Mouse (Mus musculus): ENCODE measurements at regions not wholly inside any gene's neighbourhood (a gene's known extent, or its start where the extent isn't known, plus 50 kb on each side); places are given as distances from the start of the nearest gene placed in this dataset.

DNA sequence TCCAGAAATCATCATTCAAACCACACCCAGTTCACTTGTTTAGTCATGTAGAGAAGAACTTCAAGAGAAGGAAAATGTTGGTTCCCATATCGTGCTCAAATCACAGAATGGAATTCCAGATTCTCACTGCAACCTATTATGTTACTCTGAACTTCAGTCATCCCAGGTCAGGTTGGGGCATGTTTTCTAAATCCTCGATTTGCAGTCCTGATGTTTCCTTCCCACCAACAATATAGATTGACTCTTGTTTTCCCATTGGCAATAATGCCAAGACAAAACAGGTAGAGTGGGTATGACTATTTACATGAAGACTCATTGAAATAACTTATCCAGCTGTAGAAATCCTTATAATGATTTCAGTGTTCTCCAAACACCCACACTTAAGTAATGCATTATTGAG lies 86.4 kb upstream of the Fam83b start:
- no peak overlapping the region for H3K9ac ChIP-seq (ENCODE audit: low read depth, low read length)
- no peak overlapping the region for H3K4me3 ChIP-seq (ENCODE audit: low read depth, low read length)
- no peaks in the 10 kb centered on the region for H3K9me3 ChIP-seq (replicated peaks; ENCODE audit: control insufficient read depth, low read length, poor library complexity, severe bottlenecking)
- H3K27ac ChIP-seq (ENCODE audit: low read length), result no peak overlapping the region
- no peak overlapping the region for H3K4me2 ChIP-seq (ENCODE audit: low read length)
- H3K36me3 ChIP-seq (ENCODE audit: control insufficient read depth, insufficient read depth, low read length), result no peaks in the 10 kb centered on the region
- no peaks in the 10 kb centered on the region for H3K4me1 ChIP-seq (ENCODE audit: control insufficient read depth, insufficient read depth, low read length)
- no peak for ATAC-seq
- no peaks in the 10 kb centered on the region for H3K27me3 ChIP-seq (ENCODE audit: control insufficient read depth, insufficient read depth, low read depth, low read length)
- 83% methylated on average over 2 of the region's 2 CpGs for WGBS

DNA sequence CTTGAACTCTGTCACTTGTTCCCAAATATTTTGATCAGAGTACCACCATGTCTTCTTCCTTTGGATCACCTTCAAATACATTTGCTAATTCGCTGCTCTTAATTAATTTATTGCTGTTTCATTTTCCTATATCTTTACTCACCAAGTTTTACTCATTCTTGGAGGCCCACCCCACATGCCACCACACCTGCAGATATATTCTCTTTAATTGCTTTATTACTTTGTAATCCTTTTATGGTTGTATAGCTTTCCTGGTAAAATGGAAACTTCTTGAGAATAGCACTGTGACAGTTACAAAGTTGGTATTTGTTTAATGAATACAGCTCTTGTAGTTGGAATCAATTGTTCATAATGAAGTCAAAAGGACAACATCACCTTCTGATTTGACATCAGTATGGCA lies 82.6 kb upstream of the Fam83b start:
- no peak overlapping the region for H3K4me2 ChIP-seq (ENCODE audit: low read length)

DNA sequence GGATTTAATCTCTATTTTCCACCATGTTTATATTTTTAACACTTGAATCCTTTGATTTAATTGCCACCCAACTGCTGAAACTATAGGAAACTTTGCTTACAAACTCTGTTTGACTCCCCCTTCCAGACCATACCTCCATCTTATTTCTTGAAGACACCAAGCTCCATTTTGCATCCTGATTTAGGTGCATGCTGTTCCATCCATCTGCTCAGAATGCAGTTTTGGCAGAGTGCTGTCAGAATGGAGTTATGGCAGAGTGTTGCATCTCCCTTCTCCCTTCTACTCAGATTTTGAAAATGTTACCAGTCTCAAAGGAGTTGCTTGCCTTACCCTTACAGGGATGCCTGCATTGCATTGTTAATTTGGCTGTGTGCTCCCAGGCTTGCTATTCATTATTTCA lies 79.5 kb upstream of the Fam83b start:
- Histone ChIP-seq H3K4me1 (ENCODE audit: control insufficient read depth, insufficient read depth, low read length) (no peaks in the 10 kb centered on the region), H3K9ac (ENCODE audit: low read depth, low read length) (no peak overlapping the region), H3K27me3 (ENCODE audit: control insufficient read depth, insufficient read depth, low read depth, low read length) (no peaks in the 10 kb centered on the region), H3K27ac (ENCODE audit: low read length) (no peak overlapping the region), H3K4me3 (ENCODE audit: low read depth, low read length) (no peak overlapping the region), H3K9me3 (replicated peaks; ENCODE audit: control insufficient read depth, low read length, poor library complexity, severe bottlenecking) (no peaks in the 10 kb centered on the region), H3K36me3 (ENCODE audit: control insufficient read depth, insufficient read depth, low read length) (no peaks in the 10 kb centered on the region), H3K4me2 (ENCODE audit: low read length) (no peak overlapping the region)
- no peak for ATAC-seq

More for the DNA sequence above, 82.6 kb upstream of the Fam83b start:
- no peak overlapping the region for H3K9ac ChIP-seq (ENCODE audit: low read depth, low read length)
- no peaks in the 10 kb centered on the region for H3K4me1 ChIP-seq (ENCODE audit: control insufficient read depth, insufficient read depth, low read length)
- 94% methylated on average over 1 of the region's 1 CpGs for WGBS
- H3K4me3 ChIP-seq (ENCODE audit: low read depth, low read length), result no peak overlapping the region
- ATAC-seq, result no peak
- no peaks in the 10 kb centered on the region for H3K9me3 ChIP-seq (replicated peaks; ENCODE audit: control insufficient read depth, low read length, poor library complexity, severe bottlenecking)
- H3K36me3 ChIP-seq (ENCODE audit: control insufficient read depth, insufficient read depth, low read length), result no peaks in the 10 kb centered on the region
- no peaks in the 10 kb centered on the region for H3K27me3 ChIP-seq (ENCODE audit: control insufficient read depth, insufficient read depth, low read depth, low read length)
- no peak overlapping the region for H3K27ac ChIP-seq (ENCODE audit: low read length)
